Mouse (Mus musculus): ENCODE data around the gene Pars2. TPM values are rescaled to one million over a fixed set of nuclear protein-coding genes. Genes with fewer than 3 reads are reported as not detected.

Pars2 gene
- polyA plus RNA-seq, 1 experiment from 2014 or later, result 14.3 TPM

DNA sequence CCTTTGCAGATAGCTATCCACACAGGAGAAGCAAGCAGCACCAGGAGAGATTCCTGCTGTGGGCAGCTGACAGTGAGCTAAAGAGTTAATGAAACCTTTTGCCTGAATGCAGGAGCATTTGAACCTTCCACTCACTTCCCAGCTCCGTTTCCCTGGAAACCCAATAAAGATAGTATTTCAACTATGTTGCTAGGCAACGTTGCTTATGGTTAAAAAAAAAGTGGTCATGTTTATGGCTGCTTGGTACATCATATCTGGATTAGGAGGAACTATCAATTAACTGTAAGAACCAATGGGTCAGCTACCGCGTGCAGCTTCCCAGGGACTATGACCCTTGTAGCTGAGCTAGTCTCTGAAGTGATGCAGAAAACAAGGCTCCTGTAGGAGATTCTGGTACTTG, 49.9 kb downstream of the Pars2 start:
- WGBS, result 18% methylated on average over 4 of the region's 4 CpGs

DNA sequence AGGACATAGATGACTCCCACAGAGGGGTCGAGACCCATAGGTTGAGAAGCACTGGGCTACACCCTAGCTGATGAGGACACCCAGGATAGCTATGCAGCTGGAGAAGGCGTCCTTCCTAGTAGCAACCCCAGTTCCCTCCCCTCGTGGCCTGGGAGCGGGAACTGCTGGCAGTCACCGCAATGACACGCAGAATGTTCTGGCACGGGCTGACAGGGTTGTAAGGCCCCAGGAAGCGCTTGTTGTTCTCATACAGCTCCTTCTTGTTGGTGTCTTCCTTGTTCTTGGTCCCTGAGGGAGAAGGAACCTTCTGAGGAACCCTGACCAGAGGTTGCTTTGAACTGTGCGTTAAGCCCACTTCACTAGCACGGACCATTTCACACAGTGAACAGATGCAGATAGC, 53.1 kb downstream of the Pars2 start:
- Histone ChIP-seq H3K4me3 (ENCODE audit: low read depth, low read length) (no peak overlapping the region), H3K27me3 (ENCODE audit: insufficient read depth, low read length) (no peaks in the 10 kb centered on the region), H3K27ac (ENCODE audit: low read depth) (no peak overlapping the region), H3K4me2 (no peak overlapping the region), H3K9ac (no peak overlapping the region), H3K4me1 (ENCODE audit: insufficient read depth) (no peaks in the 10 kb centered on the region), H3K9me3 (ENCODE audit: low read depth, low read length) (no peaks in the 10 kb centered on the region), H3K36me3 (ENCODE audit: insufficient read depth) (no peaks in the 10 kb centered on the region)
- 73% methylated on average over 10 of the region's 10 CpGs for WGBS
- DNase-seq, result no peak
- ATAC-seq (ENCODE audit: insufficient read depth), result no peak
- TF ChIP-seq CTCF (IDR thresholded peaks at IDR 0.05; ENCODE audit: low read depth), result no peak

More for the DNA sequence above, 49.9 kb downstream of the Pars2 start:
- no peak for DNase-seq
- Histone ChIP-seq H3K9me3 (ENCODE audit: low read depth, low read length) (no peaks in the 10 kb centered on the region), H3K9ac (no peak overlapping the region), H3K27me3 (ENCODE audit: insufficient read depth, low read length) (no peaks in the 10 kb centered on the region), H3K4me2 (no peak overlapping the region), H3K4me1 (ENCODE audit: insufficient read depth) (no peaks in the 10 kb centered on the region), H3K36me3 (ENCODE audit: insufficient read depth) (no peaks in the 10 kb centered on the region), H3K27ac (ENCODE audit: low read depth) (no peak overlapping the region), H3K4me3 (ENCODE audit: low read depth, low read length) (no peak overlapping the region)
- TF ChIP-seq CTCF (IDR thresholded peaks at IDR 0.05; ENCODE audit: low read depth), result no peak
- no peak for ATAC-seq (ENCODE audit: insufficient read depth)

DNA sequence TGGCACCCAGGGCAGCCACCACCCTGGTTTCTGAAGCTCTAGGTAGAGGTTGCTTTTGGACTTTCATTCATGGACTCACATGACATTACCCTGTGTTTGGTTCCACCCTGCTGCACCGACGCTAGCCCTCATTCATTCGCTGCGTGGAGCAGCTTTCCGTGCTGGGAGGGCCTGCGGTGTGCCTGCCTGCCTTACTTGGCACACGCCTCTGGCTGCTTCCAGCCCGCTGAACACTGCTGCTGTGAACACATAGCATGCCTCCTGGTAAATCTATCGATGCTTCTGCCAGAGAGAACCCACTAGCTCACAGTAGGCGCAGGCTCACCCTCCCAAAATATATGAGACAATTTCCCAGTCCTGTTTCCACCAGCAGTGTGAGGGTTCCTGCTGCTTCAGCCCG, 53.5 kb downstream of the Pars2 start:
- H3K4me2 ChIP-seq, result no peak overlapping the region
- H3K4me1 ChIP-seq (ENCODE audit: insufficient read depth), result no peaks in the 10 kb centered on the region
- H3K27ac ChIP-seq (ENCODE audit: low read depth), result no peak overlapping the region
- H3K36me3 ChIP-seq (ENCODE audit: insufficient read depth), result no peaks in the 10 kb centered on the region
- H3K4me3 ChIP-seq (ENCODE audit: low read depth, low read length), result no peak overlapping the region
- TF ChIP-seq CTCF (IDR thresholded peaks at IDR 0.05; ENCODE audit: low read depth), result no peak
- H3K27me3 ChIP-seq (ENCODE audit: insufficient read depth, low read length), result no peaks in the 10 kb centered on the region
- no peak for ATAC-seq (ENCODE audit: insufficient read depth)
- H3K9me3 ChIP-seq (ENCODE audit: low read depth, low read length), result no peaks in the 10 kb centered on the region
- H3K9ac ChIP-seq, result no peak overlapping the region
- no peak for DNase-seq
- 65% methylated on average over 11 of the region's 11 CpGs for WGBS

Other genes with a start within 250 kb of the Pars2 start
- gene Pcsk9, start 186.7 kb upstream of the Pars2 start, polyA plus RNA-seq (2014; fragmentation: Nextera tagmentation; extraction: Ambion mirVana), result 1.9 and 2.3 TPM in 2 replicates
- not detected in 2 replicates for gene Bsnd, start 158.8 kb upstream of the Pars2 start, polyA plus RNA-seq (2014; fragmentation: Nextera tagmentation; extraction: Ambion mirVana)
- 22.5 and 25.0 TPM in 2 replicates for gene Dhcr24, start 90.0 kb upstream of the Pars2 start, polyA plus RNA-seq (2014; fragmentation: Nextera tagmentation; extraction: Ambion mirVana)
- gene Lexm, start 33.8 kb upstream of the Pars2 start, polyA plus RNA-seq (2014; fragmentation: Nextera tagmentation; extraction: Ambion mirVana), result not detected in 2 replicates
- 0.92 and 1.1 TPM in 2 replicates for gene Ttc22, start 28.6 kb upstream of the Pars2 start, polyA plus RNA-seq (2014; fragmentation: Nextera tagmentation; extraction: Ambion mirVana)
- gene Ttc4, start 27.9 kb downstream of the Pars2 start, polyA plus RNA-seq (2014; fragmentation: Nextera tagmentation; extraction: Ambion mirVana), result 79.1 and 80.4 TPM in 2 replicates
- 0.08 and 0.22 TPM in 2 replicates for gene Mroh7, start 79.9 kb downstream of the Pars2 start, polyA plus RNA-seq (2014; fragmentation: Nextera tagmentation; extraction: Ambion mirVana)
- 0.27 and 0.30 TPM in 2 replicates for gene Fam151a, start 82.8 kb downstream of the Pars2 start, polyA plus RNA-seq (2014; fragmentation: Nextera tagmentation; extraction: Ambion mirVana)
- 0.84 and 1.1 TPM in 2 replicates for gene Acot11, start 153.9 kb downstream of the Pars2 start, polyA plus RNA-seq (2014; fragmentation: Nextera tagmentation; extraction: Ambion mirVana)

Data from lung, embryonic 14.5 days (tissue).